Mouse (Mus musculus): ENCODE results near the gene Ryr3. TPM values are rescaled to one million over a fixed set of nuclear protein-coding genes. Genes with fewer than 3 reads are reported as not detected.

Ryr3 gene
- total RNA-seq, 1 experiment from 2014 or later: 0.74 TPM

DNA sequence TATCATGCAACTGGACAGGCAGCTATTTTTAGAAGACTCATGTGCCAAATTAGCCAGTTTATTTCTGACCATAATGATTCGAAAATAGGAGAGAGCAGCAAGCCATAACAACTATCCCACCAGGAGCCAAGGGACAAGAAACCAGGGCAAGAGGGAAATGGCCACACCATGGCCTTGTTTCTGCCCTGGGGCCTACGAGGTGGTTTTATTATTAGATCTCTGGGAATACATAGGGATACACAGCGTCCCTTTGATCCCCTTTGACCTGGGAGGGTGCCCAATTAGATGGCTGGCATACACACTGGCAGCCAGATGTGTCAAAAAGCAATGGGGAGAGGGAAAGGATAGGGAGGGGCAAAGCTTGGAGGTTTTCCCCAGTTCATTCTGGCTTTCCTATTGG, 563.1 kb downstream of the Ryr3 start:
- DNase-seq: no peak

DNA sequence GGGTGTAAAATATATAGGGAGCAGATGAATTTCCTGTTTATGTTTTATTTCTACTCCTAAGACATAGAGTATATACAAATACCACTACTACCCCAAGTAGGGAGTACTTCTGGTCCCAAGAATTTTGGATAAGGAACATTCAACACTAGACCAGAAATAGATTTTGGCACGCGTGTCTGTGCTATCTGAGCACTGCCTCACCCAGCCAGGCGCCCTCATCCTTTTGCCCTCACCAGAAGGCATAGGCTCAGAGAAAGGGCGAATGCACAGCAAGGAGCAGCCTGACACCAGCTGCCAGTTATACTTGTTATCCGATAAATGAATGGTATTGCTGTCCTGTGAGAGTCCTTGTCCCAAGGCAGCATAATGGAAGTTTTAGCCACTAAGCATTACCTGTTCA, 579.7 kb downstream of the Ryr3 start:
- no peak for DNase-seq

DNA sequence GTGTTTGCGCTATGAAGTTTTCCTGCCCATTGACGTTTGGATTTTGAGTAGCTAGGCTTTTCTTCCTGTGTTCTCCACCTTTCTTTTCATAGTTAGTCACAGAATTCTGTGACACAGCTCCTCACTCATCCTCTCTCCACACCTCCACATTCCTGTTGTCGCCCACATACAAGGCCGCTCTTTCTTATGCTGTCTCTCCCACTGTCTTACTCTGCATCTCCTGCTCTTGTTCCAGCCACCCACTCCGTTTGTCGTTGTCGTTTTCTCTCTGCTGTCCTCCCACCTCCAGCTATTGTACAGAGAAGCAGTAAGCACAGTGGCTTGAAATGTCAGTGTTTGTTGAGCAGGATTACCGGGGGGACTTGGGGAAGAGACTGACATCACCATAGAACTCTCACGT, 584.4 kb downstream of the Ryr3 start:
- no peak for DNase-seq

DNA sequence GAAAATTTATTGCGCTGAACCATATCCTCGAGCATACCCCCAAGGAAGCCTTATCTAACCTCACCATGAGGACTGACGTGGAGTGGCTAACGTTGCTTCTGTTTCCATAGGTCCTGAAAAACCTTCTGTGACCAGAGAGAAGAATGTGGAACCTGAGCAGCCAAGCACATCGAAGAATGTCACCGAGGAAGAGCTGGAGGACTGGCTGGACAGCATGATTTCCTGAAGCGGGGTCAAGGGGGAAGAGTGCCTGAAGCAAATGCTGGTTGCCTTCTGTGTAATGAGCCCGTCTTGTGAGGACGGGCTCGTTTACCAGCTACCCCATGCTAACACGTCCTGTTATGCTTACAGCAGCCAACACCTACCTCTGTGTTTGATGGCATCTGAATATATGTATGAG, 586.2 kb downstream of the Ryr3 start:
- DNase-seq: no peak

DNA sequence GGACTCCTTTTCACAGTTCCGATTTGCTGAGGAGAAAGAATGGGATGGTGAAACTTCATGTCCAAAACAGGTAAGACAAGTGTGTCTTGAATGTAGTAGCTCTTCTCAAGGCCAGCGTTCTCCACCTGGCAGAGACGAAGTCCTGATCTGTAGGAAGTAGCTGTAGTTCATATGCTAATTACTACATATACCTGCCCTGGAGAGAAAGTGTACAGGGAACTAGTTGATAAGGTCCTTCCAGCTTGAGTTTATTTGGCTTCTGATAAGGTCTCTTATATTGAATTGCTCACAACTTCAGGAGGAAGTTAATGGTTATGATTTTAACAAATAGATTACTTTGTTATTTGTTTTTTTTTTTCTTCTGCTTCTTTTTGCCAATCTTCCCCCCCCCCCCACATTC, 591.7 kb downstream of the Ryr3 start:
- no peak for DNase-seq

DNA sequence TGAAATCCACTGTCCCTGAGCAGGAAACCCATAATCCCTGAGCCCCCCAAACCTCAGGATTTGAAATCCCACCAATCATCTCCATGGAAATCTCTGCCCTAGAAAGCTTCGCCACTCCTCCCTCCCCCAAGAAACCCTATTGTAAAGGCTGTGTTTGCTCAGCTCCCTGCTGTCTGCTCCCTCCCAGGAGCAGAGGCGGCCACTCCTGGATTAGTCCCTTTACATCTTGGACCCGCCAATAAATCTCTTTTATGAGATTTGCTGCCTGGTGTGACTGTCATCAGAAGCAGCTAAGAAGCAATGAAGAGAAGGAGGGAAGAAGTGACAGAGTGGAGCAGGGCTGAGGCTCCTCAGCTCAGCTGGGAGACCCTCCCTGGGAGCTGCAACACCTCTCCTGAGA, 599.7 kb downstream of the Ryr3 start:
- no peak for DNase-seq

DNA sequence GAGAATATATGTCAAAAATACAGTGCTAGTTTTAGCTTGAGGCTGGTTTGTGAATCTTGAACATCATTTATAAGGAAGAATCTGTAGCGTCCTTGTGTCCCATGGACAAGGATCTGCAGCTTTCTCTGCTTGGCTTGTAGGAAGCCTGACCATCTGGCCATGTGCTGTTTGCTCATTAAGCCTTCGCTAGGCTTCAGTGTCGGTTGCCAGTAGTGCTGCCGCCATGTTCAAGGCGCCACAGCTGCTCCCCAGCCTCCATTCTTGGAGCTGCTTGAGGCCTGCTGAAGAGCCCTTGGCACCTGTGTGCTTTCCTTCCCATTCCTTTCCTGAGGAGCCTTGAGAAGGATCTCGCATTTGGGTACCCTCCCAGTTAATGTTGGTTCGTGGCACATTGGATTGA, 602.5 kb downstream of the Ryr3 start:
- DNase-seq: no peak

DNA sequence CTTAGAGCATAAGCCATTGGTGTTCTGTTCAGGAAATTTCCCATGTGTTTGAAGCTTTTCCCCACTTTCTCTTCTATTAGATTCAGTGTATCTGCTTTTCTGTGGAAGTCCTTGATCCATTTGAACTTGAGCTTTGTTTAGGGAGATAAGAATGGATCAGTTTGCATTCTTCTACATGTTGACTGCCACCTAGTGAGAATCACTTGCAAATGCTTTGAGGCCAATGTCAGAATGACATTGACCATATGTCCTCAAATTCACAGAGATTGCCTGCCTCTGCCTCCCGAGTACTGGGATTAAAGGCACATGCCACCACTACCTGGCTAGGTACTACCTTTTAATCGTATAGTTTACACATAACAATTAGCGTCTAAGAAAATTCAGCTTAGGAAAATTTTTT, 604.3 kb downstream of the Ryr3 start:
- DNase-seq: no peak

DNA sequence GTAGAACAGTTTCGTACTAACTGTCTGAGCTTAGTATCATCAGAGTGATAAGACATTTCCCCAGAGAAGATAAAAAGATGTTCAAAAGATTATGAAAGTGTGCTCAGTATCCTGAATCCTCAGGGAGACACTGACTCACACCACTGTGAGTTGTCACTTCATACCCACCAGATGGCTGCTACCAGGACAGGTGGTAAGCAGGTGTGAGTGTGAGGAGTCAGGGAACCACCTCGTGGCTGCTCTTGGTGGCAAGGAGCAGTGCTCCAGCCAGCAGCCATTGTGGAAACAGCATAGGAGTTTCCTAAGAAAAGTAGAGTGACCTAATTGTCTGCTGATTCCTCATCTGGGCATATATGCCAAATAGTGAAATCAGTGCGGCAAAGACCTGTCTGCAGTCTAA, 610.4 kb downstream of the Ryr3 start:
- no peak for DNase-seq

DNA sequence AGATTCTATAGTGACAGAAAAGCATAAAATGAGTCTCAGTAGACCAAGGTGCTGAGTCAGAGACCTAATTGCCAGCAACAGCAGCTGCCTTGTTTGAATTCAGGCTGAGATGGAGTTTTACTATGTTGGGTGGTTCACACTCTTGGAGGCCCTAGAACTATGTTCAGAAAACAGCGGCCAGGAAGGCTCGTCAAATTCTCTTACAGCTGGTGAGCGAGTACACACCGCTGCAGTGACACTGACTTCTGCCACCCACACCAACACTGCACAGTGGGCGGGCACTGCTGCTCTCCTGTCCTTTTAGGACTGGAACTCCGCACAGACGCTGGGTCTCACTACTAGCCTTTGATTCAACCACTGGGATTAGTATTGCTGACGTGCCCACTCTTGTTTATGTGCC, 614.4 kb downstream of the Ryr3 start:
- DNase-seq: no peak

DNA sequence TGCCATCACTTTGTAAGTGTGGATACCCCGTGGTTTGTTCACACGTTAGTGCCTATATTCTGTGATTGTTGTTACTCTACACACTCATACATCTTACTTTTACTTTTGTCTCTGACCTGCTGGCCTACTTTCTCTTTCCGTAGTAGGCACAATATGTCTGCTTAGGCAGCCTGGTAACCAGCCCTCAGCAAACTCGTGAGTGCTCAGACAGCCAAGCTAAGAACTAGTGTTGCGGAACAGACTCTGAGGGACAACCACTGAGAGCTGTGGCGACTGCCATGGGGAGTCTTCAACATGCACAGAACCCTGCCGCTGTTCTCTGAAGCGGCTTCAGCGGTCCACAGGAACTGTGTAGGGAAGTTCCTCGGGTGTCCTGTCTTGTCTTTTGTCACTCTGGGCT, 616.7 kb downstream of the Ryr3 start:
- no peak for DNase-seq

DNA sequence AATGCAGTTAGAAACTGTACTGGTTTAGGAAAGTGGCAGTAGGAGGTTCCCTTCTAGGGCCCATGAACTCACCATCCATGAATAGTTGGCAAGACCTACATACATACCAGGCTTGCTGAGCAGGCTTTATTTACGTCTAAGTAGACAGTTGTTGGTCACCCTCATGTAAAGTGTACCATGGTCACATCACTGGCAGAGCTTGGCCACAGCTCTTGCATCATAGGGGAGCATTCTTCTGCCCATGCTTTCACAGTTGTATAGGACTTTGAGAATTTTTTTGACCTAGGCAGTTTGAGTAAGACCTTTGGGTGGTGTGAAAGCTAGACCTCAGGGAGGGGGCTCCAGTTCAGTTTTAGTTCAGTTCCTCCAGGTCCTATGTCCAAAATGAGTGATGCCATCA, 619.8 kb downstream of the Ryr3 start:
- no peak for DNase-seq

DNA sequence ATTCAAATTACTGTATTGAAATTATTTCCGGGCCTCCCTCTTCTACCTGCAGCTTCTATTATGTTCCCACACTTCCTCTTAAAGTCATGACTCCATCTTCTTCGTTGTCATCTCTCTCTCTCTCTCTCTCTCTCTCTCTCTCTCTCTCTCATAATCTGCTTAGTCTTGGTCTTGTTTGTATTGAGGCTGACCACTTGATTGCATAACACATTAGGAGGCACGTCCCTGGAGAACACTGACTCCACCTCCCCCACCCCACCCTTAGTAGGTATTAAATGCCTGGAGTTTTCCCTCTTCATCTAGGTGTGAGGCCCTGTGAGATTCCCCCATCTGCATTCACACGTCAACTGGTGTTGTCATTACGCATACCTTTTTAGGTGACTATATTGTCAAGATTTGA, 620.5 kb downstream of the Ryr3 start:
- DNase-seq: no peak

DNA sequence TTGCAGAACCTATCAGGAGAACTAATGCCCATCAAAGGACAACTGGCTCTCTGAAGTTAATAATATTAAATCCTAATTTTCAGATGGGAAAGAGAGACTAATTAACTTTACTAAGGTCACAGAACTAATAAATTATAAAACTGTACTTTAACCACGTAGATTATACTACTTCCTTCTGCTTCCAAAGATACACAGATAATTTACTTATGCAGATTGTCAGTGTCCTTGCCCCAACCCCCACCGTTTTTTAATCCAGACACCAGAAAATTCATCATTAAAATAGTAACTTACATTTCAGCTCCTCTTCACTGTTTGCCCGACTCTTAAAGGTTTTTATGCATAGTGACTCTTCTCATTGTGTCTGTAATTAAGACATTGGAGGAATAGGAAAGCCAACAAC, 621.1 kb downstream of the Ryr3 start:
- no peak for DNase-seq

DNA sequence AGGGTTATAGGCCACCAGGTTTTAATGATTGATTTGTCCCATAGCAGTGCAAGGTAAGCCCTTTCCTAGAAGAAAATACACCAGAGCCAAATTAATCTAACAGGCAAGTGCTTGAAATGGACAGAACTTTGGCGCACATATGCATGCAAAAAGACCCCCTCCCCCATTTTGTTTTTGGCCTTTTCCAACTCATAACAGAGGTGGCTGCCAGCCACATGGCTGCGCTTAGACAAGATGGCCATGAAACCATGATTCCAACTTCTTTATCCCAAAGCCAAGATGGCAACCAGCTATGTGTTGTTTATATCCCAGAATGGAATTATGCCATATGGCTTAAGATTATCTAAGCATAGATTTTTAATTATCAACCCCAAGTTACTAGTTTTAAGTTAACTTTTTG, 623.1 kb downstream of the Ryr3 start:
- no peak for DNase-seq

DNA sequence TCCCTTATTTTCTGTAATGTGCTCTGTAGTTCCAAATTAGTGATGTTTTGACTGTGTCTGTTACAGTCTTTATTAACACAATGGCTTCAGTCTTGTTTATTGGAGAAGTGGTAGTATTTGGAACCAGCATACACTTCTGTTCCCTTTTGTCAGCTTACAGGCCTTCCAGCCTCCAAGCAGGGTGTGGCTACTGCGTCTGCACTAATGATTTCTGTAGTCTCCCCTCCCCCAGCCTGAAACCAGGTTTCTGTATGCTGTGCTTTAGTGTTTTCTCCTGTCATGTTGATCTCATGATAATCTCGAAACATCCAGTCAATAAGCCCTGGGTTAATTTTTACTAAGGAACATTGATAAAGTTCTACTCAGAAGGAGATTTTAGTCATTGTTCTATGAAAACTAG, 623.6 kb downstream of the Ryr3 start:
- DNase-seq: no peak

DNA sequence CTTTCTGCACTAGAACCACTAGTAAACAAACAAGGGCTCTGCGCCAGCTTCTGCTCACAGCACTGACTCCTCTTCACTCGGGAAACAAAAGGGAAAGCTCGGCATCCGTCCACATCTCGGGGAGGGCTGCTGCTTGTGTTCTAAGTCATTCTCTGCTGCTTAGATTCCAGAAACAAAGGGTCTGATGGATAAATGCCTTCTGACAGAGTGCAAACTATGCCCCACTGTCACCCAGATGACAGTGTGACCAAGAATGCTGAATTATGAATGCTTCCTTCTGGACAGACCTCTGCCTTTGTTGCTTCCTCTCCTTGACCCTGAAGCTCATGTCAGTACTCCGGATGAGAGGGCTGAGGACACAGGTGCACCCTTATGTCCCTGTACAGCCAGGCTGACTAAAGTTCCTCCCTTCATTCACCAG, 625.4 kb downstream of the Ryr3 start:
- DNase-seq: peak; percentile 55

DNA sequence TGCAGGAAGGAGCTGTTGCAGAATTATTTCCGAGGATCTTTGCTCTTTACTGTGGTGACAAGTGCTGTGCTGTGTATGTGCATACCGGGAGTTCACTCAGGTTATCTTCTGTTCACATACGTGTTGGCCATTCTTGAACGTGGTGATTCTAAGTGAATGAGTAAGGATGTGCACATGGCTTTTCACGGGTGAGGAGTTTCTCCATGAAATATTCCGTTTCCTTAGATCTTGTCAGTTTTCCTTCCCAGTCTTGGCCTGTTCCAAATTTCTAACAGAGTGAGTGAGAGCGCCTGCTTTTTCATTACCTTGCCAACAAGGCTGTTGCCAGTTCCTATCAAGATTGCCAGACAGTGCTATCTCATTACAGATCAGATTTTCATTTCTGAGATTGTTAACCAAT, 625.9 kb downstream of the Ryr3 start:
- no peak for DNase-seq

Small RNAs within 50 kb of the gene (microRNA-seq; reads per million reads assigned to microRNA genes)
- gene Gm44374: 0 reads per million in 2 experiments

Other genes with a start within 250 kb of the Ryr3 start
- not detected in 2 replicates for gene Tmco5b, start 68.6 kb upstream of the Ryr3 start, total RNA-seq (2021)
- gene Fmn1, start 110.6 kb upstream of the Ryr3 start, total RNA-seq (2021): 1.7 and 3.1 TPM in 2 replicates

Data from adrenal gland, postnatal 14 days (tissue).